Mouse (Mus musculus) embryonic fibroblast, embryonic 13.5 days (primary cell): ENCODE data around the gene Cacna1a. TPM values are rescaled to one million over a fixed set of nuclear protein-coding genes. Genes with fewer than 3 reads are reported as not detected.

Source experiments
- H3K27ac ChIP-seq: 2 replicates; pipeline ENCODE4 v1.5.1; 2012; ENCODE audit warnings: low read length, control low read depth, inconsistent platforms; ENCODE audit not compliant: insufficient read depth
- H3K4me1 ChIP-seq: 2 replicates; pipeline ENCODE4 v1.6.1; 2011; ENCODE audit warnings: low read length; ENCODE audit not compliant: control insufficient read depth, insufficient read depth
- H3K4me3 ChIP-seq: 2 replicates; pipeline ENCODE4 v1.5.1; 2011; ENCODE audit warnings: mild to moderate bottlenecking, control low read depth, low read length; ENCODE audit not compliant: insufficient read depth
- CTCF ChIP-seq: IDR thresholded peaks from 2 replicates; pipeline ENCODE4 v1.5.1; 2011; ENCODE audit warnings: mild to moderate bottlenecking, control low read depth, low read length, moderate library complexity, borderline replicate concordance; ENCODE audit not compliant: insufficient read depth
- POLR2A ChIP-seq: IDR thresholded peaks from 2 replicates; pipeline ENCODE4 v1.6.1; 2011; ENCODE audit warnings: low read depth, mild to moderate bottlenecking, control low read depth, low read length, moderate library complexity
- polyA plus RNA-seq: library from polyadenylated mRNA; stranded (reverse); fragments of >200 nt; gene quantifications from 2 replicates; pipeline ENCODE4 v1.2.4, GENCODE M21; 2011; ENCODE audit warnings: low read depth; ENCODE audit not compliant: missing spikeins, insufficient read length

Cacna1a gene
- polyA plus RNA-seq, 1 experiment: 7.2 TPM

- TF ChIP-seq CTCF (no peak), POLR2A (no peak)
- Histone ChIP-seq H3K4me1 (no peaks in the 10 kb centered on the region), H3K4me3 (no peak overlapping the region), H3K27ac (no peak overlapping the region)
These were observed 180.5 kb downstream of the Cacna1a start for GRCm38 (mm10) chr8:84568737-84569136.

GRCm38 (mm10) chr8:84569921-84570673 lies 181.9 kb downstream of the Cacna1a start:
- no peaks in the 10 kb centered on the region for H3K4me1 ChIP-seq
- H3K4me3 ChIP-seq: no peak overlapping the region
- TF ChIP-seq POLR2A (no peak), CTCF (no peak)
- no peak overlapping the region for H3K27ac ChIP-seq

GRCm38 (mm10) chr8:84577432-84577831 lies 189.2 kb downstream of the Cacna1a start:
- no peak for TF ChIP-seq CTCF
- TF ChIP-seq POLR2A: no peak
- no peaks in the 10 kb centered on the region; the same call in 1 of the 2 replicates for H3K4me1 ChIP-seq
- H3K4me3 ChIP-seq: no peak overlapping the region
- no peak overlapping the region for H3K27ac ChIP-seq

- no peak overlapping the region for H3K4me3 ChIP-seq
- no peaks in the 10 kb centered on the region; the same call in 1 of the 2 replicates for H3K4me1 ChIP-seq
- TF ChIP-seq CTCF: peak; percentile 40; the same call in 1 of the 2 replicates
- no peak for TF ChIP-seq POLR2A
- H3K27ac ChIP-seq: no peak overlapping the region
These were observed 191.4 kb downstream of the Cacna1a start for GRCm38 (mm10) chr8:84579595-84579994.

- Histone ChIP-seq H3K27ac (no peak overlapping the region), H3K4me1 (no peaks in the 10 kb centered on the region), H3K4me3 (no peak overlapping the region)
- TF ChIP-seq POLR2A (no peak), CTCF (no peak)
These were observed 197.1 kb downstream of the Cacna1a start for GRCm38 (mm10) chr8:84585311-84585710.

- H3K4me3 ChIP-seq: no peak overlapping the region
- no peaks in the 10 kb centered on the region for H3K4me1 ChIP-seq
- H3K27ac ChIP-seq: no peak overlapping the region
- no peak for TF ChIP-seq POLR2A
- TF ChIP-seq CTCF: no peak
These were observed 198.0 kb downstream of the Cacna1a start for GRCm38 (mm10) chr8:84586221-84586620.

- TF ChIP-seq CTCF (no peak), POLR2A (no peak)
- no peaks in the 10 kb centered on the region for H3K4me1 ChIP-seq
- H3K27ac ChIP-seq: no peak overlapping the region
- H3K4me3 ChIP-seq: no peak overlapping the region
These were observed 200.3 kb downstream of the Cacna1a start for GRCm38 (mm10) chr8:84588498-84588897.

- Histone ChIP-seq H3K27ac (no peak overlapping the region), H3K4me1 (no peaks in the 10 kb centered on the region), H3K4me3 (no peak overlapping the region)
- no peak for TF ChIP-seq POLR2A
- TF ChIP-seq CTCF: peak; percentile 68
These were observed 203.9 kb downstream of the Cacna1a start for GRCm38 (mm10) chr8:84592015-84592662.

GRCm38 (mm10) chr8:84593143-84593542 lies 204.9 kb downstream of the Cacna1a start:
- no peaks in the 10 kb centered on the region for H3K4me1 ChIP-seq
- no peak overlapping the region for H3K27ac ChIP-seq
- no peak overlapping the region for H3K4me3 ChIP-seq
- TF ChIP-seq CTCF (no peak), POLR2A (no peak)

- no peaks in the 10 kb centered on the region for H3K4me1 ChIP-seq
- no peak overlapping the region for H3K27ac ChIP-seq
These were observed 206.0 kb downstream of the Cacna1a start for GRCm38 (mm10) chr8:84594099-84594780.

More at GRCm38 (mm10) chr8:84594099-84594780, 206.0 kb downstream of the Cacna1a start:
- no peak overlapping the region for H3K4me3 ChIP-seq
- TF ChIP-seq POLR2A (no peak), CTCF (peak; percentile 79)
